Mouse (Mus musculus) frontal cortex, postnatal 25 days (tissue): Measurements from ENCODE around the gene Npm1.
A peak's percentile ranks its signal among the peaks of the same experiment; 100 is the strongest.

Experiments used
- DNase-seq, 2 experiments: peaks; one replicate each; pipeline ENCODE4 v3.0.0; 2022; ENCODE audit warnings: low spot score in 2 of 2

The Npm1 gene

GRCm38 (mm10) chr11:33146143-33146497, 16.9 kb downstream of the Npm1 start:
- peak; percentile 61 to 73 for DNase-seq

- no peak for DNase-seq
These were observed 17.5 kb downstream of the Npm1 start for GRCm38 (mm10) chr11:33145201-33146142.

GRCm38 (mm10) chr11:33143906-33144305, 19.1 kb downstream of the Npm1 start:
- no peak for DNase-seq

GRCm38 (mm10) chr11:33142801-33143200, 20.2 kb downstream of the Npm1 start:
- no peak for DNase-seq

GRCm38 (mm10) chr11:33140111-33140460, 22.9 kb downstream of the Npm1 start:
- DNase-seq: no peak

- DNase-seq: no peak
These were observed 23.4 kb downstream of the Npm1 start for GRCm38 (mm10) chr11:33139458-33140110.

- DNase-seq: no peak
These were observed 24.3 kb downstream of the Npm1 start for GRCm38 (mm10) chr11:33138686-33139085.

- DNase-seq: no peak
These were observed 28.5 kb downstream of the Npm1 start for GRCm38 (mm10) chr11:33134391-33134986.

GRCm38 (mm10) chr11:33132619-33133338, 30.2 kb downstream of the Npm1 start:
- DNase-seq: no peak

GRCm38 (mm10) chr11:33127058-33127457, 35.9 kb downstream of the Npm1 start:
- no peak for DNase-seq

GRCm38 (mm10) chr11:33122575-33123268, 40.3 kb downstream of the Npm1 start:
- no peak for DNase-seq

GRCm38 (mm10) chr11:33119556-33119955, 43.5 kb downstream of the Npm1 start:
- no peak for DNase-seq

GRCm38 (mm10) chr11:33119116-33119515, 43.9 kb downstream of the Npm1 start:
- no peak for DNase-seq

GRCm38 (mm10) chr11:33118480-33118879, 44.5 kb downstream of the Npm1 start:
- DNase-seq: no peak

- no peak for DNase-seq
These were observed 47.2 kb downstream of the Npm1 start for GRCm38 (mm10) chr11:33115796-33116195.

- no peak for DNase-seq
These were observed 50.6 kb downstream of the Npm1 start for GRCm38 (mm10) chr11:33112407-33112806.

GRCm38 (mm10) chr11:33110111-33110510, 52.9 kb downstream of the Npm1 start:
- DNase-seq: no peak

- no peak for DNase-seq
These were observed 55.5 kb downstream of the Npm1 start for GRCm38 (mm10) chr11:33107540-33107939.

GRCm38 (mm10) chr11:33104911-33105316, 58.1 kb downstream of the Npm1 start:
- no peak for DNase-seq

- no peak for DNase-seq
These were observed 59.6 kb downstream of the Npm1 start for GRCm38 (mm10) chr11:33103291-33103943.
